Mouse (Mus musculus) gastrocnemius, postnatal 10 days (tissue): ENCODE results near the gene Mcm8. TPM values are rescaled to one million over a fixed set of nuclear protein-coding genes. Genes with fewer than 3 reads are reported as not detected.

Experiments
- DNase-seq: peaks from one replicate; pipeline ENCODE4 v3.0.0; 2021; ENCODE audit warnings: mixed read lengths
- long read RNA-seq, 2 experiments: library from polyadenylated mRNA; stranded (forward); transcript quantifications; one replicate each; pipeline ENCODE4 v2.0.0; 2021
- total RNA-seq, 2 experiments: library from RNA; stranded (reverse); gene quantifications; 2 replicates each; pipeline ENCODE4 v1.2.3; 2021

Mcm8 gene
- 1 to 10 TPM; 1.5 to 2.1 TPM for total RNA-seq
- long read RNA-seq, experiment 1, partial matches to known transcripts = 0 of 4 reads
- long read RNA-seq, experiment 1, other reads (novel, unspliced or antisense) = 1 of 4 reads
- long read RNA-seq, experiment 2, partial matches to known transcripts = 0 of 2 reads
- long read RNA-seq, experiment 2, other reads (novel, unspliced or antisense) = 0 of 2 reads

DNA sequence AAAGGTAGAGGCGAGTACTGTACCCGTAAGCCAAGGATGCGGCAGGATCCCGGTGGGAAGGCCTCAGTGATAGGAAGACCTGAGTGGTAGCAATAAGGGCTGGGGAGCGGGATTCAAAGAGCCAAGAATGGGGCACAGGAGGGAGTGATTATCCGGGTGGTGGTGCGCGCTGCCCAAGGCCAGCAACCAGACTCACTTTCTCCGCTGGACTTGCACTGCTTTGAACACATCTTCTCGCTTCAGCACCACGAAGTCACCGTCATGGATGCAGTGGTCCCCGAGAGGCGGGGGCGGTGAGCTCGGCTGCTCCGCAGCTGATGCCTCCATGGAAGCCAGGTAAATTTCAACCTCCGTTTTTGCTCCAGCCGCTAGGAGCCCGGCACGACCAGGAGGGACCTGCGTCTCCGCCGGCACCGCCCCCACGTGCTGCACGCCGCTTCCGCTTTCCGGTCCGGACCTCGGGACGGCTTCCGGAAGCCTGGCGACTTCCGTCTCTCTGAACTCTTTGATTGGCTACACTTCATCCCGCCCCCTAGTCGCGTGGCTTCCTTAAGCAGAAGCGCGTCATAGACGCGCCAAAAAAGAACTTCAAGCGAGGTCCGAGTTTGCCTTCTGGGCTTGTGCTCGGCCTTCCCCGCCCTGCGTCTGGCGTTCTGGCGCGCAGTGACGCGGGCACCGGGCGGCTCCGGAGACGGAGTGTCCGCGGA lies at the start of gene Mcm8, which contains the start of gene Trmt6:
Mcm8 (plus strand) TSS at position 534 of the 707 bp plus-strand sequence.
Trmt6 (minus strand) TSS at position 448 of the 707 bp plus-strand sequence.
- DNase-seq = peak; percentile 87

DNA sequence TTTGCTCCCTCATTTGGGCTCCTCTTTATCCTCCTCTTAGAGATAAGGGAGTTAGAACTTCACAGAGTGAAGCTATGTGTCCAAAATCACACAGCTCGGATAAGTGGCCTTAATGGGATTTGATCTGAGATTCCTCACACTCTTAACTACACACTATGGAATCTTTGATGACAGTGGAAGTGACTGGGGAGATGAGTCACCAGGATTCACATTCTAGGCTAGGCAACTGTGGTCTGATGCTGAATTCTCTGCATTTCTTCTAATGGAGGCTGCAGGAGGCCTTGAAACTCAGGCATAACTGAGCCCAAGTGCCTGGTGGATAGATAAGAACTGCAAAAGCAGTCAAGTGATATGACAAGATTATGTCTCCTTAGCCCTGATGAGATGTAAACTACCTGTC lies 45.1 kb upstream of the Mcm8 start:
- DNase-seq = no peak

DNA sequence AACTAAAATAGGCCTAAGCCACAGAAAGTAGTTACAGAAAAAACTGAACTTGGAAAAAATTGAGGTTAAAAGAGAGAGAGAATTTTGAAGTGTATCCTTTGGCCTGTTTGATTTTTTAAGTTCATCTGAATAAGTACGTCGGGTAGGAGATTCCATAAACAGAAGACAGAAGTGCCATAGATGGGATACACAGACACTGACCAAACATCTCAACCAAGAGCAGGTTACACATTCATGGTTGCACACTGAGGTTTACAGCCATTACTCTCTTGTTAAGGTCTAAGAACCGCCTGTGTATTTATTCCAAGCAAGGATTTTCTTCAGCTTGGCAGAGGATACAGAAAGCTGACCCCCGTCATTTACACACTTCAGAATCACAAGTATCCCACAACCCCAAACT lies 35.0 kb upstream of the Mcm8 start, which contains the start of gene Chgb:
Chgb (plus strand) TSS at position 301 of the 400 bp plus-strand sequence.
- DNase-seq = no peak

DNA sequence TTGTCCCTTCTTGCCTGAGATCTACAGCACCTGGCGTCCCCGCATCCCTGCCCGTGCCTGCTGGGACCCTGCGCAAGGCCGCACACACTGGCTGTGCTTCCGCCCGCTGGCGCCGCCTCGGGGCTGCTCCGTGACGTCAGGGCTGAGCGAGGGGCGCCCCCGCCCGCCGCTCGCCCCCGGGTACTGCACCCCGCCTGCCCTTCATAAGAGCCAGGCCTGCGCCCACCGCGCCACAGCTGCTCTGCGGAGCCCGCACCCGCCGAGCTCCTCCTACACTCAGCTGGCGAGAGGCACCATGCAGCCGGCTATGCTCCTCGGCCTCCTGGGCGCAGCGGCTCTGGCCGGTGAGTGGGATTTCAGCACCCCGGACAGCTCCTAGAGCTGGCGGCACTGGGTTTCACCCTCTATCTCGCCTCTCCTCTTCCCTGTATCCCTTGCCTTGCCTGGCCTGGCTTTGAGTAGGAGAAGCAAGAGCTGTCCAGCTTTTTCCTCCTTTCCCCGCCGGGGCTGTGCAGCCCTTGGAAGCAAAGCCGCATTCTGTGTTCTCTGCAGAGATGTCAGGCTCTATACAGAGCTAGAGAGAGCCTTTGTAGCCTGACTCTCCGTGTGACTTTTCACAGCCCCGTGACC lies 34.4 kb upstream of the Mcm8 start:
- peak; percentile 93 for DNase-seq

DNA sequence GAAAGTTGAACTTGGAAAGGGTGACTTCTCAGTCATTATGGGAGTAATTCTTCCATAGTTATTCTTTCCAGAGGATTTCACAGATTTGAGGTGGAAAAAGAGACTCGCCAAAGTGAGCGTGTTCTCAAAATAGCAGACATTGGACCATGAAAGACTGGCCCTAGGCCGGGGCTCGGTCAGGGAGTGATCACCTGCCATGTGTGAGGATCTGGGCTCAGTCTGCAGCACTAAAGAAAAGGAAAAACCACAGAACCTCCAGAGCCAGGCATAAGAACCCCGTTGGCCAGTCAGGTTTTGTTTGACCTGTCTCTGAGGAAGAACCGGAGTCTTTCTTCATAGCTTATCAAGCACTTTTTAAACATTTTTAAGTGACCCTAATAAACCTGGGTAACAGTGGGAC lies 31.9 kb upstream of the Mcm8 start:
- DNase-seq = no peak

DNA sequence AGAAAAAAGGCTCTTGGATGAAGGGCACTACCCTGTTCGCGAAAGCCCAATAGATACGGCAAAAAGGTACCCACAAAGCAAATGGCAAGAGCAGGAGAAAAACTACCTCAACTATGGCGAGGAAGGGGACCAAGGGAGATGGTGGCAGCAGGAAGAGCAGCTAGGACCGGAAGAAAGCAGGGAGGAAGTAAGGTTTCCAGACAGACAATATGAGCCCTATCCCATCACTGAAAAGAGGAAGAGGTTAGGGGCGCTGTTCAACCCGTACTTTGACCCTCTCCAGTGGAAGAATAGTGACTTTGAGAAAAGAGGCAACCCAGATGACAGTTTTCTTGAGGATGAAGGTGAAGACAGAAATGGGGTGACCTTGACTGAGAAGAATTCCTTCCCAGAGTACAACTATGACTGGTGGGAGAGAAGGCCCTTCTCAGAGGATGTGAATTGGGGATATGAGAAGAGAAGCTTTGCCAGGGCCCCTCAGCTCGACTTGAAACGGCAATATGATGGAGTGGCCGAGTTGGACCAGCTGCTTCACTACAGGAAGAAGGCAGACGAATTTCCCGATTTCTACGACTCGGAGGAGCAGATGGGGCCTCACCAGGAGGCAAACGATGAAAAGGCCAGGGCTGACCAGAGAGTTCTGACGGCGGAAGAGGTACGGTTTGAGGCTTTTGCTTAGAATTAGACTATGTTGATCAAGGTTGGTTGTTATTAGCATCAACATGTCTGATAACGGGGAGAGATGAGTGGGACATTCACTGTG lies 22.3 kb upstream of the Mcm8 start:
- DNase-seq = no peak

DNA sequence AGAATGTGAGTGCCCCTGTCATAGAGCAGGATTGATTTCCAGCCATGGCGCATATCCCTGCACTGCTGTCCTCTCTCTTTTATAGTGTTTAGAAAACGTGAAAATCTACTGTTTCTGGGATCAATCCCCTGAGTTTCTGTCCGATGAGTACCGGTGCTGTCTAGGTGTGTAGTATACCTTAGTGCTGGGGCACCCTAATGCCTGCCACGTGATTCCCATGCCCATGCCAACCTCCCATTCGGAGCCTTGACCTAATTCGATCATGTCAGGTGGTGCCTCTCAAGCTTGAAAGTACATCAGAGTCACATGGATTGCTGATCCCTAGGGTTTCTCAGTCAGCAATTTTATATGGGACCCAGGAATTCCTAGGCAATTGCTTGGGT lies 21.7 kb upstream of the Mcm8 start:
- no peak for DNase-seq

DNA sequence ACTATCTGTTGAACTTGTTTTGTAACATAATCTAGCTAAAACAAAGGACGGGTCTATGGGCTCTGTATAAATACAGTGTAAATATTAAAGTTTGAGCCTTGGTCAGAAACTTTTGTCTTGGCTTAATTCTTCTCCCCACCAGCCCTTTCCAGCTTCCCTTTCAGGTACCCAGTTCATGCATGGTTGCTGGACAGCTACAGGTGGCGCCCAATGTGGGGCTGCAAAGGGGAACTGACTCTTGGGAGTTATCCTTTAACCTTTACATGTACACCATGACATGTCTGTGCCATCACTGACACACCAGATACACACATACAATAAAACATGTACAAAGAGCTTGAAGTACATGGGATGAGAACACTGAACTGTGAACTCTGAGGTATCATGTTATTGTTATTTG lies 13.0 kb upstream of the Mcm8 start:
- no peak for DNase-seq

DNA sequence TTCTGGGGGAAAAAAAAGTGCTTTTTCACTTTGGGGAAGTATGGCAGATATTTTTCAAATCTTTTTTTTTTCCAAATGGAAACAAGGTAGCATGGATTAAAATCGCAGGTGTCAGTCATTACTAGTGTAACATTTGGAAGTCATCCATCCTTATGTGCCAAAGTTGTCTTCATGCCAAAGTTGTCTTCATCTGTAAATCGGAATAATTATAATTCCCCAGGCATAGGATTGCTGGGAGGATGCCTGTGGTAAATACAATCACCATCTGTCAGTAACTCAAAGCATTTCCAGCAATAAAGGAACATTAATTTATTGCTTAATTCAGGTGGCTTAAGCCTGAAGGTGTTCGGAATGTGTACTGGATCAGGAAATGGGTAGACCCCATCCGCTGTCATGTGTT lies 25.1 kb downstream of the Mcm8 start:
- no peak for DNase-seq

DNA sequence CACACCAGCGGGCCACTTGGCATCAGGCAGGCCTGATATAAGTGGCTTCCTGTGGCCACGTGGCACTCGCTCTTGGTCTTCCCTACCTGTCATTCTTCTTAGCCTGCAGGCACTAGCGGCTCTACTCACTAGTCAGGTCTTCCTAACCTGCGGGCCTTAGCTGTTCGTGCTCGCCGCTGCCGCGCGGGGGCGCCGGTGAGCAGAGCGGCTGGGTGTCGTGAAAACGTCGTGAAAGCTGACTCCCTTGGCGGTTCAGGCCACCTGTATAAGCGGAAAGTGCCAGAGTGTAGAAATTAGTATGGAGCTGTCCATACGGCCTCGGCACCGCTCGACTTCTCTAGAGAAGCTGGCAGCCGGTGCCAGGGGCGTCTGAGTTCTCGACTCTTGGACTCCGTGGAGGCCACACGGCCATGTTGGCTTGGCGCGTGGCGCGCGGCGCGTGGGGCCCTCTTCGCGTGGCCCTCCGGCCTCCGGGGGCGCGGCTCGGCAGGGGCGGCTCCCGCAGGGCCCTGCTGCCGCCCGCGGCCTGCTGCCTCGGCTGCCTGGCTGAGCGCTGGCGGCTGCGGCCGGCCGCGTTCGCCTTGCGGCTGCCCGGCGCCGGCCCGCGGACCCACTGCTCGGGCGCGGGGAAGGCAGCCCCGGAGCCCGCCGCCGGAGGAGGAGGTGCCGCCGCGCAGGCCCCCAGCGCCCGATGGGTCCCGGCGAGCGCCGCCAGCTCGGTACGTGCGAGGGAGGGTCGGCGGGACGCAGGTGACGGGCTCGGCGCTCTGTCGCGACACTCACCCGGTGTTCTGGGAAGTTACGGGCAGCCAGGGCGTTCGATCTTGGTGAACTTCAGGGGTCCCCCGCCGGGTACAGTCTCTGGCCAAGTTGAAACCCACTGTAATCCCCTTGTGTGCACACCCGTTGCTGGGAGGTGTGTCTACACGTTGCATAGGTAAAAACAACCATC lies 30.7 kb downstream of the Mcm8 start, which contains the start of gene Crls1:
Crls1 (plus strand) TSS at position 260 of the 952 bp plus-strand sequence.
- peak; percentile 94 for DNase-seq

DNA sequence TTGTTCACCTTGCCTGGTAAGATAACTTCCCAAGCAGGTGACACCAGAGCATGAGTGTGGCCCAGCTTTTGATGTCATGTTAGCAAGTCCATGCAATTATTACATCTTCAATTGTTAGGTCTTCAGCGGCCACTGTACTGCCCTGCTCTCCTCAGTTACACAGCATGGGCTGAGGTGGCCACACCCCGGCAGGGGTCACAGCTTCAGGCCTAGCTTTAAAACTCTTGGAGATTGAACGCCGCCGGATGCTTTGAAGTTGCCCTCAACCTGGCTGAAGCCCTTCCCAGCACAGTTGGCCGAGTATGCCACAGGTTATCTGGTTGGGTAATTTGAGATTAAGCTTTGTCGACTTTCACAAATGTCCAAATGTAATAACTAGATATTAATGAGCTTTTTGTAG lies 31.6 kb downstream of the Mcm8 start:
- DNase-seq = peak; percentile 7

DNA sequence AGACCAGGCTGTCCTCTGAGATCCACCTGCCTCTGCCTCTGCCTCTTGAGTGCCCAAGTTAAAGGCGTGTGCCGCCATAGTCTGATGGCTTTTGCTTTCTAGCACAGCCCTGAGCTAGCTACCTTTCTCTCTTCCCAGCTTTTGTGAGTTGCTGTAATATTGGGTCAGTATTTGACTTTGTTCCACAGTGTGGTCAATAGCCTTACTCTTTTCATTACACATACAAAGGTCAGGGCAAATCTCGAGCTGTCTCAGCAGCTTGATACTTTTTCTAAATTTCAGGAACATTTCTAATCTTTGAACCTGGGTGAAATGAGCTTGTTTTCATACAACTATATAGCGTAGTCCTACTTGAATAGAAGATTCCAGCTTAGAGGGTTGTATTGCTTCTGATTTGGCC lies 32.4 kb downstream of the Mcm8 start:
- DNase-seq = no peak

DNA sequence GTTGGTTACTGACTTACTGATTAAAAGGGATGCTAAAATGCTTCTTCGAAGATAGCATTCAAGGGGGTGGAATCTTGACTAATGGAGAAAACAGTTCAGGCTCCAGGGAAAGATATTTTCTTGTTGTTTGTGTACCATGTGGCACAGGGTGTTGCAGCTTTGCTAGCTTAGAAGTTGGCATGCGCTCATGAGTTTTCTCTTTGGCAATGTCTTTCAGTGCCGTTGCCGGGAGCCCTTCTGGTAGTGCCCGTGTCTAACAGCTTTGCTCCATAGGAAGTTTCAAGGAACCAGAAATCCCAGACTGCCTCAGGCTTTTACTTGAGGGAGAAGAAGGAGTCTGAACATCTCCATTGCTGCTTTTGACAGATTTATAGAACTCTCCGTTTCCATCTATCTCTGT lies 33.2 kb downstream of the Mcm8 start:
- DNase-seq = no peak

DNA sequence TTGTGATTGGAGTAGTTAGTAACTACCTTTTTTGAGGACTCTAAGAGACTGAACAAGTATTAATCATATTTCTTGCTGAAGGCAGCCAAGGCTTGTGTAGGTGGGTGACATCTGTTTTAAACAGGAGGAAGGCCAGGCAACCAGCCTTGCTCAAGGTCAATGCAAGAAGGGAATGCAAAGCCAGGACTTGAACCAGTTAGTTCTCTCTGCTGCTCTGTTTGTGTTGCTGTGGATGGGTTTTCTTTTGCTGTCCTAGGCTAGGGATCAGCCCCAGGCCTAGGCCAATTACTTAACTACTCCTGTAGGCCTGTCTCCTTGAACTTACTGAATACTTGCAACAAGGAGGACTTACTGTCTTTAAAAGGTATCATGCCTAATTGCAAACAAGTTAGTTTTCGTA lies 37.1 kb downstream of the Mcm8 start:
- DNase-seq = no peak

DNA sequence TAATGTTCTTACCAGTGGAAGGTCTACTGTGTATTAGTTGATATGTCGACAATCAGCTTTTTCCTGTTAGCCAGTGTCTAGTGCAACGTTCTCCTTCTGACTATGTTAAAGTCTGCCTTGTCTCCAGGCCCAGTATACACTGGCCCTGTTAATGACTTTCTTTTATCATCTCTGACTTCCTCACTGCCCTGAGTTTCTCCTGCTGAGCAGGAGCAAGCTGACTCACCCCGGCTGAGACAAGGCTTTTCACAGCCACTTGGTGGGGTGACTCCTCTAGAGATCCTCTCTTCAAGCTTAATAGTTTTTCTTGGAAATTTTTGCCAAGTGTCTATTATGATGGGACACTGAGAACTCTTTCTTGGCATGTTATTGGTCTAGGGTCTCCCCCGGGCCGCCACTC lies 40.4 kb downstream of the Mcm8 start:
- DNase-seq = no peak

DNA sequence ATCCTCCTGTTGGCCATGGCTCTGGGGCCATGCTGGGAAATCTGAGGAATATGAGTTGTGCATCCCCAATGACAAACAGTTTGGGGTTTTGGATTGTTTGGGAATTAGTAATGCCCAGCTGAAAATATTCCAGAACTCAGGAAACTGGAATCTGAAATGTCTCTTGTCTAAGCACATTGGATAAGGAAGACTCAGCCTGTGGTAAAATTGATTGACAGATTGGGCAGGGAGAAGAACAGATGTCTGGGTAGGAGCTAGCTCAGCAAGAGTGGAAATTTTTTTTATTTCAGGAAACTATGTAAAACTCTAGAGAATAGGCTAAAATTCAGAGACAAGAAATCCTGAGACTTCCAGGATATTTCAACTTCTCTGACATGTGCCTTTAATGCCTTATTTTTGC lies 44.5 kb downstream of the Mcm8 start:
- DNase-seq = no peak

DNA sequence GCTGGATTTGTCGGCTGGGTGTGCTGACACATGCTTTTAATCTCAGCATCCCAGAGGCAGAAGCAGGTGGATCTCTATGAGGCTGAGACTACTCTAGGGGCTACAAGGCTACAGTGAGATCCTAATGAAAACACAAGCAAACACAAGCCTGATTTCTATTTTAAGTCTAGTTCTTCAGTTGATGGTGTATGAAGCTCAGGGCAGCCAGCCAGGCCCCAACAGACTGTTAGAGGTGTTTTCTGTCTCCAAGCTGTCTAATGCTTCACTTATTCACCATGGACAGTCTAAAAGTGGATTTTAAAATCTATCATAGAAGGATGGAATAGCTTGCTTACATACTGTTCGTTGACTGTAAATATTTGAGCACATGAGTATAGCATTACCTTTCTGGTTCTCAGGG lies 45.5 kb downstream of the Mcm8 start:
- no peak for DNase-seq

DNA sequence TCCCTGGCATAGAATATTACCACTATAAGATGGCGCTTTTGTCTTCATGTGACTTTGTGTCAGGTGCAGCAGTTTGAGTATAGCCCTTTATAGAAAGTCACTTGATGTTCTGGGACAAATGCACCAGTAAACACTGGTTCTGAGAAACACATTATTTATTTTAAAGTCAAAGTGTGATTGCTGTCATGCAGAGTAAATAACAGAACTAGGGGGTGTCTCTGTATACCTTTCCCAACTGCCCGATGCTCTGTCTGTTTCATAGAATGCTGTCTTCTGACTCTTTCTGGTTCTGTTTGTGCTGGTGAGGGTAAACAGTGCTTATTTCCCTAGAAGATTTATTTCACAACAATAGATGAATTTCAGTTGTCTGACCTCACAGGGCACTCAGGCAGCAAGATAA lies 47.4 kb downstream of the Mcm8 start:
- no peak for DNase-seq

DNA sequence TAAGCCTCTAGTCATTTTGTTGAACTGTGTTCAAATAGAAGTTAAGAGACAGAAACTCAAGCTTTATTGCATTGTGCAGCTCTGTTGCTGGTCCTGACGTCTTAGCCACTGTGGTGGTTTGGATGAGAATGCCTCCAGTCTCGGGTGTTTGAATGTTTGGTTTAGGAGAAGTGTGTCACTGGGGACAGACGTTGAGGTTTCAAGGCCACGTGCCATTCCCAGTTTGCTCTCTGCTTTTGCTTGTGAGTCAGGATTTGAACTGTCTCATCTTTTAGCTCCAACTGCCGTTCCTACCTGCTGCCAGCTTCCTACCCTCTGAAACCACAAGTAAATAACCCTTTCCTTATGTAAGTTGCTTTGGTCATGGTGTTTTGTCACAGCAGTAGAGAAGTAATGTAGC lies 51.6 kb downstream of the Mcm8 start:
- DNase-seq = no peak

DNA sequence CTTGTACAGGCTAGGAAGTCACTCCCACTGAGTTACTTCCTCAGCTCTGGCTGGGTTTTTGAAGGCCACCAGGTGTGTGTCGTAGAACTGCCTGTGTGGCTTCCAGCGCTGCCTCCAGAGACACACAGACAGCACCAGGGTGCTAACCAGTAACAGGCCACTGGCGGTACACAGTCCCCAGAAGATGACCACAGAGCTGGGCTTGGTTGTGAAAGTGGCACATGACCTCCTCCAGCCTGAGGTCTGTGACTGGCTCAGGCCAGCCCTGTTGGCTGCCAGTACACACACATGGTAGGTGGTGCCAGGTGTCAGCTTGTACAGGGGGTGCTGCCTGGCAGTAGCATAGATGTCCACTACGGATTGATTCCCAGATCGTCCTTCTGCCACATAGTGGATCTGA lies 53.7 kb downstream of the Mcm8 start:
- no peak for DNase-seq

DNA sequence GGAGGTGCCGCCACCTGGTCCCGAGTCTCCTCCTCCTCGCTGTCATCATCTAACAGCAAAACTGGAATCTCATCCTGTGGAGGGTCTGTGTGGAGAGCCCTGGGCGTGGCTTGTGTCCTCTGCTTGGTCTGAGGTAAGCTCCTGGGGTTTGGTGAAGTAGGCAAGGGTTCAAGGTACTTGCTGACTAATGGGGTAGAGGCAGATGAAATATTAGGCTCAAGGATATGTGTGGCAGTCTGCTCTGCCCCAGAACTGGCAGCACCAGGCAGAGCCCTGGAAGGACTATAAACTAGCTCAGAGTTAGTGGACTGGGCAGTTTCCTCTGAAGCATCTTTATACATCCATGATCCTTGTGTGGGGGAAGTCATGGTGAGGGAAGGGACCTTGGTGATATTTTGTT lies 54.3 kb downstream of the Mcm8 start:
- DNase-seq = no peak

DNA sequence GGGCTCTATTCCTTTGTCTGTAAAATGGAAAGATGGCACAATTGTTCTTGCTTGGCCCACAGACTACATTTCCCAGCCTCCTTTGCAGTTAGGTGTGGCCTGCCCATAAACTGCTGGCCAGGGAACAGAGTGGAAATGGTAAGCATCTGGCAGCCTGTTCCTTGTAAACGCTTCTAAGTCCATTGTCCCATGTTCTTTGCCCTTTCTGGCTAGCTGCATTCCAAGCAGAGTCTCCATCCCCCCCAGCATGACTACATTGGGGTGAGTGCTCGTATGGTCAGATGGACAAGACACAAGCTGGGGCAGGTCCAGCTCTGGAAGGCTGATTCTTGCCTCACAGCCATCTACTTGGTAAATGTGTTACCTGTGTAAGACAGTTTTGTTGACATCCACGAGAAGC lies 55.7 kb downstream of the Mcm8 start:
- DNase-seq = no peak
